Mouse (Mus musculus): ENCODE data around the gene Gdf15.
"Not testable (repeated sequence)": the region's sequence is repeated elsewhere in the genome, so short reads cannot be mapped to it uniquely, and the experiment has no call there.

Gdf15 gene

GRCm38 (mm10) chr8:70605871-70606779 lies 26.1 kb downstream of the Gdf15 start:
- no peak for DNase-seq (ENCODE audit: low read depth)

- DNase-seq (ENCODE audit: low read depth) = no peak
Measured at GRCm38 (mm10) chr8:70604558-70604957, 27.7 kb downstream of the Gdf15 start.

GRCm38 (mm10) chr8:70602139-70602811 lies 30.0 kb downstream of the Gdf15 start:
- no peak for DNase-seq (ENCODE audit: low read depth)

- no peak for DNase-seq (ENCODE audit: low read depth)
Measured at GRCm38 (mm10) chr8:70601271-70601649, 31.0 kb downstream of the Gdf15 start.

GRCm38 (mm10) chr8:70600473-70601270 lies 31.6 kb downstream of the Gdf15 start:
- DNase-seq (ENCODE audit: low read depth) = no peak

GRCm38 (mm10) chr8:70599507-70600290 lies 32.6 kb downstream of the Gdf15 start:
- no peak for DNase-seq (ENCODE audit: low read depth)

- no peak for DNase-seq (ENCODE audit: low read depth)
Measured at GRCm38 (mm10) chr8:70598722-70599121, 33.5 kb downstream of the Gdf15 start.

GRCm38 (mm10) chr8:70598283-70598682 lies 34.0 kb downstream of the Gdf15 start:
- DNase-seq (ENCODE audit: low read depth) = no peak

GRCm38 (mm10) chr8:70597417-70598272 lies 34.6 kb downstream of the Gdf15 start:
- no peak for DNase-seq (ENCODE audit: low read depth)

- no peak for DNase-seq (ENCODE audit: low read depth)
Measured at GRCm38 (mm10) chr8:70596775-70597416, 35.4 kb downstream of the Gdf15 start.

- DNase-seq (ENCODE audit: low read depth) = no peak
Measured at GRCm38 (mm10) chr8:70596216-70596615, 36.0 kb downstream of the Gdf15 start.

- no peak for DNase-seq (ENCODE audit: low read depth)
Measured at GRCm38 (mm10) chr8:70595811-70596210, 36.4 kb downstream of the Gdf15 start.

- no peak for DNase-seq (ENCODE audit: low read depth)
Measured at GRCm38 (mm10) chr8:70594621-70595564, 37.4 kb downstream of the Gdf15 start.

- peak; percentile 95 for DNase-seq (ENCODE audit: low read depth)
Measured at GRCm38 (mm10) chr8:70593961-70594609, 38.2 kb downstream of the Gdf15 start, which contains the start of gene Isyna1. TSS of gene Isyna1 (plus strand) at chr8:70594373.

- no peak for DNase-seq (ENCODE audit: low read depth)
Measured at GRCm38 (mm10) chr8:70593173-70593572, 39.1 kb downstream of the Gdf15 start.

- no peak for DNase-seq (ENCODE audit: low read depth)
Measured at GRCm38 (mm10) chr8:70591569-70591968, 40.7 kb downstream of the Gdf15 start.

- DNase-seq (ENCODE audit: low read depth) = not testable (repeated sequence)
Measured at GRCm38 (mm10) chr8:70587955-70588354, 44.3 kb downstream of the Gdf15 start.

GRCm38 (mm10) chr8:70585258-70585652 lies 47.0 kb downstream of the Gdf15 start:
- DNase-seq (ENCODE audit: low read depth) = no peak

Data from c-Kit-positive CD71-negative TER-119-negative erythroid progenitor cells, embryonic 14.5 days (primary cell).